Mouse (Mus musculus): ENCODE measurements around the gene Tas2r138. TPM values are rescaled to one million over a fixed set of nuclear protein-coding genes. Genes with fewer than 3 reads are reported as not detected.

Gene Tas2r138
- total RNA-seq, 1 experiment from 2014 or later, result not detected

GRCm38 (mm10) chr6:40573618-40574017 lies 39.5 kb downstream of the Tas2r138 start:
- peak; percentile 52; the same call in 1 of the 2 replicates for ATAC-seq (replicated peaks; ENCODE audit: insufficient number of reproducible peaks, low FRiP score, low TSS enrichment, poor library complexity, severe bottlenecking)

GRCm38 (mm10) chr6:40569187-40569586 lies 43.9 kb downstream of the Tas2r138 start, which contains the start of gene Olfr460:
TSS of gene Olfr460 (plus strand) at chr6:40569487.
- ATAC-seq (replicated peaks; ENCODE audit: insufficient number of reproducible peaks, low FRiP score, low TSS enrichment, poor library complexity, severe bottlenecking), result no peak

Other genes starting within 250 kb of the Tas2r138 start
- gene E330009J07Rik, start 177.2 kb downstream of the Tas2r138 start, total RNA-seq (2017), result 6.1 to 9.0 TPM (median 8.2 TPM) in 3 replicates
- gene Wee2, start 174.2 kb downstream of the Tas2r138 start, total RNA-seq (2017), result 0.19 TPM in 1 of 3 replicates, not detected in the others
- gene Ssbp1, start 142.0 kb downstream of the Tas2r138 start, total RNA-seq (2017), result 42.9 to 67.8 TPM (median 47.2 TPM) in 3 replicates
- not detected in 3 replicates for gene Tas2r137, start 122.1 kb downstream of the Tas2r138 start, total RNA-seq (2017)
- gene Tas2r108, start 119.8 kb downstream of the Tas2r138 start, total RNA-seq (2017), result not detected in 3 replicates
- gene Prss37, start 93.8 kb downstream of the Tas2r138 start, total RNA-seq (2017), result not detected in 3 replicates
- not detected in 3 replicates for gene Olfr461, start 58.3 kb downstream of the Tas2r138 start, total RNA-seq (2017)
- gene Olfr460, start 43.8 kb downstream of the Tas2r138 start, total RNA-seq (2017), result 0.57 TPM in 1 of 3 replicates, not detected in the others
- gene Clec5a, start 27.5 kb downstream of the Tas2r138 start, total RNA-seq (2017), result 0.19 to 1.5 TPM (median 0.67 TPM) in 3 replicates
- gene Mgam, start 15.5 kb upstream of the Tas2r138 start, total RNA-seq (2017), result not detected in 3 replicates

Measured in monocyte, adult 5-6 weeks (primary cell).